Mouse (Mus musculus): ENCODE measurements around the gene Megf11.

- TF ChIP-seq CTCF (IDR thresholded peaks at IDR 0.05; ENCODE audit: insufficient read depth, low read length) (no peak), POLR2A (IDR thresholded peaks at IDR 0.05; ENCODE audit: borderline replicate concordance, extremely low read depth, low read depth, low read length) (no peak)
Observed at GRCm38 (mm10) chr9:64690771-64691170, 305.3 kb downstream of the Megf11 start.
